Comparison of ENCODE assay signal across 8 mouse cellular contexts in the genomic region with DNA sequence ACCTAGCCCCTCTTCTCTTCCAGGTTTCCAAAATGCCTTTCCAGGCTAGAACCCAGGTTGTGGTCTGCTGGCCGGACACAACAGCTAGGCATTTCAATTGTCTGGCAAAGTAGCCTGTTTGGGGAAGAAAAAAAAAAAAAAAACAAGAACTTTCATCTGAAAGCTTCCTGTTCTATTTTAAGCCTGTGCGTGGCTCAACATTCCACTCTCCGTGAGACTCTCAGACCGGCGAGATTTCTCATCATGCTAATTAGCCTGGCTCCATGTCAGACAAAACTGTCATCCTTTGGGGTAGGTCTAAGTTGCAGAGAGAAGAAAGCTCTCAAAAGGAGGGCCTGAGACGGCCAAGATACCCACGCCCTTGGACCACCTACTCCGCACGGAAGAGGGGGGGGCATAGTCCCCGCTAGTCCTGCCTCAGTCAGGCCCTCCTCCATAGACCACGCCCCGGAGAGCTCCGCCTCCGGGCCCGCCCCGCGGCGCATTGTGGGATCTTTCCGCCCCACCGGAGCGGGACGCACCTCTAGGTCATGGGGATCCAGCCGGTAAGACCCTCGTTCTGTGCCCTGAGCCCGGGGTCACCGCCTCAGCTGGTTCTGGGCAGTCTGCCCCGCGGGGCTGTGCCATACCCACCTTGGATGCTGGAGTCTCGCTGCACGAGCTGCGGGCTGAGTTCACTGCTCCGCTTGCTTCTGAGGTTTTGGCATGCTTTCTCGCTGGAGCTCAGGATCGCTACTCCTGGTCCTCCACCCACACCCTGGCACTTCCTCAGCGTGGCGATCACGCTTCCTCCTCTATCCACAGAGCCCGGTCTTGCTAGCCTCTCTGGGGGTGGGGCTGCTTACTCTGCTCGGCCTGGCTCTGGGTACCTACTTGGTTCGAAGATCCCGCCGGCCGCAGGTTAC. TPM values are rescaled to one million over a fixed set of nuclear protein-coding genes. Genes with fewer than 3 reads are reported as not detected.
A peak's percentile ranks its signal among the peaks of the same experiment; 100 is the strongest.
DNase-seq lines count a peak whose midpoint lies in the region; ATAC-seq lines count a peak whose summit lies in the region.

A gene (plus strand): TSS at position 51 of the 905 bp plus-strand sequence.

- H3K4me3 ChIP-seq in embryonic facial prominence, embryonic 13.5 days = peak within 1 kb of the TSS; percentile 77
- peak within 1 kb of the TSS; percentile 81 for H3K4me3 ChIP-seq in limb, embryonic 11.5 days (ENCODE audit: low read depth, low read length)
- H3K4me3 ChIP-seq in midbrain, embryonic 13.5 days (replicated peaks) = peak within 1 kb of the TSS; percentile 69

- H3K9ac ChIP-seq in embryonic facial prominence, embryonic 13.5 days = peak within 1 kb of the TSS; percentile 80
- peak within 1 kb of the TSS; percentile 78 for H3K9ac ChIP-seq in limb, embryonic 11.5 days (ENCODE audit: low read length)
- peak within 1 kb of the TSS; percentile 69 for H3K9ac ChIP-seq in midbrain, embryonic 13.5 days (replicated peaks)

- no peaks in the 10 kb centered on the region for H3K27me3 ChIP-seq in embryonic facial prominence, embryonic 13.5 days
- H3K27me3 ChIP-seq in limb, embryonic 11.5 days (ENCODE audit: control insufficient read depth, insufficient read depth, low read length) = no peaks in the 10 kb centered on the region
- no peaks in the 10 kb centered on the region for H3K27me3 ChIP-seq in midbrain, embryonic 13.5 days

- peaks cover 20% of the 10 kb centered on the region for H3K4me1 ChIP-seq in embryonic facial prominence, embryonic 13.5 days
- 0 out of 2 replicates have a peak, but pooled peaks cover 7% of the 10 kb centered on the region for H3K4me1 ChIP-seq in limb, embryonic 11.5 days (ENCODE audit: control insufficient read depth, insufficient read depth, low read length)
- H3K4me1 ChIP-seq in midbrain, embryonic 13.5 days (replicated peaks) = peaks cover 9% of the 10 kb centered on the region

- WGBS in embryonic facial prominence, embryonic 13.5 days = under 1% methylated on average over 43 of the region's 43 CpGs
- under 1% methylated on average over 43 of the region's 43 CpGs for WGBS in limb, embryonic 11.5 days
- WGBS in midbrain, embryonic 13.5 days = 2% methylated on average over 43 of the region's 43 CpGs

- peak; percentile 94 for DNase-seq in 3134 (ENCODE audit: extremely low read depth, insufficient read length, low spot score)
- peak; percentile 85 for DNase-seq in adrenal gland, postnatal 14 days
- DNase-seq in heart, adult 11 months = peak; percentile 99
- DNase-seq in kidney, adult 18-20 months = peak; percentile 89
- DNase-seq in limb, embryonic 11.5 days (ENCODE audit: low spot score) = peak; percentile 91
- peak; percentile 66 to 77 for DNase-seq in spleen, adult 18-20 months

- H3K4me2 ChIP-seq in embryonic facial prominence, embryonic 13.5 days = peak within 1 kb of the TSS; percentile 78
- H3K4me2 ChIP-seq in limb, embryonic 11.5 days (ENCODE audit: low read depth, severe bottlenecking) = peak within 1 kb of the TSS; percentile 84
- H3K4me2 ChIP-seq in midbrain, embryonic 13.5 days (replicated peaks) = peak within 1 kb of the TSS; percentile 81

- ATAC-seq in embryonic facial prominence, embryonic 13.5 days (ENCODE audit: insufficient number of reproducible peaks, insufficient read depth, low FRiP score, low TSS enrichment, low read depth) = peak; percentile 93
- peak; percentile 97 for ATAC-seq in limb, embryonic 11.5 days (ENCODE audit: insufficient number of reproducible peaks, low FRiP score, low TSS enrichment, low read depth)
- peak; percentile 96 for ATAC-seq in midbrain, embryonic 13.5 days

- no peaks in the 10 kb centered on the region for H3K9me3 ChIP-seq in embryonic facial prominence, embryonic 13.5 days
- H3K9me3 ChIP-seq in limb, embryonic 11.5 days (ENCODE audit: control insufficient read depth, low read length) = no peaks in the 10 kb centered on the region
- no peaks in the 10 kb centered on the region for H3K9me3 ChIP-seq in midbrain, embryonic 13.5 days

- H3K27ac ChIP-seq in embryonic facial prominence, embryonic 13.5 days = peak within 1 kb of the TSS; percentile 81
- H3K27ac ChIP-seq in limb, embryonic 11.5 days (replicated peaks; ENCODE audit: low read depth, low read length) = 0 out of 2 replicates have a peak within 1 kb of the TSS, but pooled peaks have one; percentile 51
- 0 out of 2 replicates have a peak within 1 kb of the TSS, but pooled peaks have one; percentile 20 for H3K27ac ChIP-seq in midbrain, embryonic 13.5 days

- H3K36me3 ChIP-seq in embryonic facial prominence, embryonic 13.5 days = peaks cover 31% of the 10 kb centered on the region
- peaks cover 4% of the 10 kb centered on the region; the same call in 1 of the 2 replicates for H3K36me3 ChIP-seq in limb, embryonic 11.5 days (ENCODE audit: control insufficient read depth, insufficient read depth, low read length)
- peaks cover 27% of the 10 kb centered on the region for H3K36me3 ChIP-seq in midbrain, embryonic 13.5 days

RNA-seq across cellular contexts. Expression of the gene that starts here (rescaled TPM):
- total RNA-seq in adrenal gland, postnatal 14 days (2021) = 27.4 and 28.0 TPM in 2 replicates
- polyA plus RNA-seq in embryonic facial prominence, embryonic 13.5 days (2015; fragmentation: Nextera tagmentation; extraction: Ambion mirVana) = 34.9 and 37.4 TPM in 2 replicates
- polyA plus RNA-seq in limb, embryonic 11.5 days (2014; fragmentation: Nextera tagmentation; extraction: Ambion mirVana) = 33.5 and 36.1 TPM in 2 replicates
- 16.9 and 18.2 TPM in 2 replicates for polyA plus RNA-seq in midbrain, embryonic 13.5 days (2015; fragmentation: Nextera tagmentation; extraction: Ambion mirVana)

Comparison
In these comparisons a context has a peak if more than half of its experiments do, and no peak if none do; other contexts are left out.
1. Peak in every context shown above with its lines: DNase-seq, ATAC-seq, H3K4me3 ChIP-seq and H3K27ac ChIP-seq.
2. H3K27ac ChIP-seq: peak in every context shown above with its lines; median percentile 81 in embryonic facial prominence, embryonic 13.5 days; 51 in limb, embryonic 11.5 days; 20 in midbrain, embryonic 13.5 days.